Mouse (Mus musculus) cortical plate, adult 2 months (tissue): ENCODE measurements around the gene Akr1c13.

Experiments
- CTCF ChIP-seq: fragments of 200-500 bp; IDR thresholded peaks from 2 replicates; pipeline ENCODE4 v1.5.1; 2011; ENCODE audit warnings: mild to moderate bottlenecking, control low read depth, low read length; ENCODE audit not compliant: insufficient read depth; ENCODE audit errors: extremely low read depth
- POLR2A ChIP-seq: fragments of 200-500 bp; IDR thresholded peaks from 2 replicates; pipeline ENCODE4 v1.6.1; 2011; ENCODE audit warnings: mild to moderate bottlenecking, low read length, control low read depth; ENCODE audit not compliant: insufficient read depth; ENCODE audit errors: extremely low read depth

DNA sequence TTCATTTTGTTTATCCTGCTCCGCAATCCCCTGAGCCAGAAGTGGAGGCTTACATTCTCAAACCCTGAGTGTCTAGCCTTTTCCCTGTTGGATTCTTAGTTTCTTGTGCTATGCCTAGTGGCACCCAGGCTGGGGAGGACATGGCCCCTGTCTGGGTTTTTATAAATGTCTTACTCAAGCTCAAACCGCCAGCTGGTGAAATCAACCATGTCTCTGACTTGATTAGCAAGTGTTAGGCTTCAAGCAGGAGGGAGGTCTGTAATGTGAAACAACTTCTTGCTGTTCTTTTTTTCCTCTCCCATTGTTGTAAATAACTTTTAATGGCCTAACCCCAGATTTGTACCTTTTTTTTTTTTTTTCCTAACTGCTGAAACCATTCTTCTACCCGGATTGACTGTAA lies 58.4 kb downstream of the Akr1c13 start:
- TF ChIP-seq CTCF, result no peak
- TF ChIP-seq POLR2A, result no peak
